Mouse (Mus musculus): ENCODE results near the gene Slc45a2. TPM values are rescaled to one million over a fixed set of nuclear protein-coding genes. Genes with fewer than 3 reads are reported as not detected.

The Slc45a2 gene
- polyA plus RNA-seq, 1 experiment: not detected

GRCm38 (mm10) chr15:11065528-11066171 lies 65.1 kb downstream of the Slc45a2 start:
- whole genome bisulfite sequencing: 38% methylated on average over 9 of the region's 9 CpGs
- Histone ChIP-seq H3K27me3 (ENCODE audit: control insufficient read depth, insufficient read depth, low read length) (no peaks in the 10 kb centered on the region; the same call in 1 of the 2 replicates), H3K4me3 (ENCODE audit: low read depth, low read length) (peak overlapping the region; percentile 4; the same call in 1 of the 2 replicates), H3K36me3 (ENCODE audit: control insufficient read depth, insufficient read depth, low read length) (no peaks in the 10 kb centered on the region), H3K4me1 (ENCODE audit: control insufficient read depth, insufficient read depth, insufficient read length, low read length) (no peaks in the 10 kb centered on the region), H3K27ac (ENCODE audit: insufficient read depth, low read depth, low read length) (no peak overlapping the region)
- no peak for TF ChIP-seq POLR2A (IDR thresholded peaks at IDR 0.05; ENCODE audit: low read depth, low read length)
- no peak for TF ChIP-seq CTCF (IDR thresholded peaks at IDR 0.05; ENCODE audit: extremely low read depth, insufficient read length, insufficient replicate concordance, low read depth, low read length)

- Histone ChIP-seq H3K27ac (ENCODE audit: insufficient read depth, low read depth, low read length) (no peak overlapping the region), H3K4me1 (ENCODE audit: control insufficient read depth, insufficient read depth, insufficient read length, low read length) (no peaks in the 10 kb centered on the region), H3K4me3 (ENCODE audit: low read depth, low read length) (peak overlapping the region; percentile 4; the same call in 1 of the 2 replicates), H3K36me3 (ENCODE audit: control insufficient read depth, insufficient read depth, low read length) (no peaks in the 10 kb centered on the region), H3K27me3 (ENCODE audit: control insufficient read depth, insufficient read depth, low read length) (no peaks in the 10 kb centered on the region; the same call in 1 of the 2 replicates)
- no peak for TF ChIP-seq POLR2A (IDR thresholded peaks at IDR 0.05; ENCODE audit: low read depth, low read length)
- 45% methylated on average over 5 of the region's 5 CpGs for WGBS
These were observed 65.8 kb downstream of the Slc45a2 start for GRCm38 (mm10) chr15:11066299-11066698.

- no peaks in the 10 kb centered on the region for H3K4me1 ChIP-seq (ENCODE audit: control insufficient read depth, insufficient read depth, insufficient read length, low read length)
- no peak overlapping the region for H3K4me3 ChIP-seq (ENCODE audit: low read depth, low read length)
- 76% methylated on average over 7 of the region's 7 CpGs for WGBS
- H3K36me3 ChIP-seq (ENCODE audit: control insufficient read depth, insufficient read depth, low read length): no peaks in the 10 kb centered on the region
- no peak for TF ChIP-seq POLR2A (IDR thresholded peaks at IDR 0.05; ENCODE audit: low read depth, low read length)
- TF ChIP-seq CTCF (IDR thresholded peaks at IDR 0.05; ENCODE audit: extremely low read depth, insufficient read length, insufficient replicate concordance, low read depth, low read length): no peak
- no peaks in the 10 kb centered on the region for H3K27me3 ChIP-seq (ENCODE audit: control insufficient read depth, insufficient read depth, low read length)
- no peak overlapping the region for H3K27ac ChIP-seq (ENCODE audit: insufficient read depth, low read depth, low read length)
These were observed 67.4 kb downstream of the Slc45a2 start for GRCm38 (mm10) chr15:11067891-11068290.

- H3K4me1 ChIP-seq (ENCODE audit: control insufficient read depth, insufficient read depth, insufficient read length, low read length): no peaks in the 10 kb centered on the region
- no peak overlapping the region for H3K4me3 ChIP-seq (ENCODE audit: low read depth, low read length)
- H3K27ac ChIP-seq (ENCODE audit: insufficient read depth, low read depth, low read length): no peak overlapping the region
- TF ChIP-seq POLR2A (IDR thresholded peaks at IDR 0.05; ENCODE audit: low read depth, low read length) (no peak), CTCF (IDR thresholded peaks at IDR 0.05; ENCODE audit: extremely low read depth, insufficient read length, insufficient replicate concordance, low read depth, low read length) (no peak)
- 83% methylated on average over 3 of the region's 3 CpGs for WGBS
- no peaks in the 10 kb centered on the region for H3K36me3 ChIP-seq (ENCODE audit: control insufficient read depth, insufficient read depth, low read length)
- no peaks in the 10 kb centered on the region for H3K27me3 ChIP-seq (ENCODE audit: control insufficient read depth, insufficient read depth, low read length)
These were observed 75.3 kb downstream of the Slc45a2 start for GRCm38 (mm10) chr15:11075726-11076361.

Other genes starting within 250 kb of the Slc45a2 start
- gene C1qtnf3, start 48.4 kb upstream of the Slc45a2 start, polyA plus RNA-seq (2012; rRNA removed): 0.34 and 0.96 TPM in 2 replicates
- 5.2 and 5.3 TPM in 2 replicates for gene Amacr, start 19.0 kb upstream of the Slc45a2 start, polyA plus RNA-seq (2012; rRNA removed)
- gene Rxfp3, start 37.3 kb downstream of the Slc45a2 start, polyA plus RNA-seq (2012; rRNA removed): not detected in 2 replicates
- 0.13 and 0.28 TPM in 2 replicates for gene Adamts12, start 64.1 kb downstream of the Slc45a2 start, polyA plus RNA-seq (2012; rRNA removed)

Measured in small intestine, adult 2 months (tissue).